Mouse (Mus musculus) kidney, adult 2 months (tissue): ENCODE results near the gene Ccdc40. TPM values are rescaled to one million over a fixed set of nuclear protein-coding genes. Genes with fewer than 3 reads are reported as not detected.

Source experiments
- DNase-seq: peaks from one replicate; pipeline ENCODE4 v3.0.0; 2021
- H3K27ac ChIP-seq: fragments of 200-500 bp; 2 replicates; pipeline ENCODE4 v1.5.1; 2012; ENCODE audit warnings: low read depth, low read length, control low read depth, inconsistent platforms; ENCODE audit not compliant: insufficient read depth
- H3K27me3 ChIP-seq: fragments of 200-500 bp; replicated peaks from 2 replicates; pipeline ENCODE4 v1.6.1; 2012; ENCODE audit warnings: mild to moderate bottlenecking, moderate library complexity, low read length, inconsistent platforms; ENCODE audit not compliant: control insufficient read depth, insufficient read depth
- H3K36me3 ChIP-seq: fragments of 200-500 bp; 2 replicates; pipeline ENCODE4 v1.6.1; 2012; ENCODE audit warnings: mild to moderate bottlenecking, moderate library complexity, low read length, inconsistent platforms; ENCODE audit not compliant: control insufficient read depth, insufficient read depth
- H3K4me1 ChIP-seq: fragments of 200-500 bp; 2 replicates; pipeline ENCODE4 v1.6.1; 2011; ENCODE audit warnings: low read length; ENCODE audit not compliant: control insufficient read depth, insufficient read depth
- H3K4me3 ChIP-seq: fragments of 200-500 bp; 2 replicates; pipeline ENCODE4 v1.5.1; 2011; ENCODE audit warnings: mild to moderate bottlenecking, low read depth, low read length, control low read depth; ENCODE audit not compliant: insufficient read depth
- CTCF ChIP-seq: fragments of 200-500 bp; conservative IDR thresholded peaks from 2 replicates; pipeline ENCODE4 v1.5.1; 2011; ENCODE audit warnings: low read depth, mild to moderate bottlenecking, control low read depth, low read length, moderate library complexity, mixed read lengths; ENCODE audit not compliant: insufficient read depth, insufficient read length
- POLR2A ChIP-seq: fragments of 200-500 bp; IDR thresholded peaks from one replicate; pipeline ENCODE4 v1.6.1; 2011; ENCODE audit warnings: low read depth, low read length, control low read depth
- WGBS: fragments of 180-500 bp; shearing (Covaris S2); methylation state at CpG from one replicate; pipeline ENCODE4 v1.1.7; 2018; 5-methylcytosine and 5-hydroxymethylcytosine counted together
- polyA plus RNA-seq: library from polyadenylated mRNA; depleted of rRNA; stranded (reverse); fragments of >200 nt; gene quantifications from 2 replicates; pipeline ENCODE4 v1.2.3, GENCODE M21; 2012; rRNA removed

Gene Ccdc40
- polyA plus RNA-seq, result 0.27 and 0.30 TPM in 2 replicates

GRCm38 (mm10) chr11:119228091-119228781, at the start of gene Ccdc40, which contains the start of gene Tbc1d16:
Ccdc40 (plus strand) TSS chr11:119228572.
Tbc1d16 (minus strand) TSS chr11:119228499.
- no peak for TF ChIP-seq POLR2A
- TF ChIP-seq CTCF, result no peak
- peak within 1 kb of the TSS; percentile 47 for H3K4me3 ChIP-seq
- no peaks in the 10 kb centered on the region for H3K4me1 ChIP-seq
- H3K27ac ChIP-seq, result no peak within 1 kb of the TSS
- DNase-seq, result peak; percentile 71
- no peaks in the 10 kb centered on the region for H3K36me3 ChIP-seq
- H3K27me3 ChIP-seq, result no peaks in the 10 kb centered on the region
- 2% methylated on average over 58 of the region's 66 CpGs for WGBS

GRCm38 (mm10) chr11:119180824-119181582, 47.4 kb upstream of the Ccdc40 start:
- Histone ChIP-seq H3K27ac (no peak overlapping the region), H3K27me3 (no peaks in the 10 kb centered on the region), H3K4me1 (peaks cover 6% of the 10 kb centered on the region; the same call in 1 of the 2 replicates), H3K36me3 (no peaks in the 10 kb centered on the region), H3K4me3 (no peak overlapping the region)
- TF ChIP-seq POLR2A (no peak), CTCF (no peak)
- WGBS, result 87% methylated on average over 14 of the region's 14 CpGs
- no peak for DNase-seq

GRCm38 (mm10) chr11:119181861-119182395, 46.4 kb upstream of the Ccdc40 start:
- Histone ChIP-seq H3K4me1 (peaks cover 3% of the 10 kb centered on the region; the same call in 1 of the 2 replicates), H3K27ac (no peak overlapping the region), H3K27me3 (no peaks in the 10 kb centered on the region), H3K4me3 (no peak overlapping the region), H3K36me3 (no peaks in the 10 kb centered on the region)
- TF ChIP-seq CTCF (no peak), POLR2A (no peak)
- 73% methylated on average over 12 of the region's 12 CpGs for WGBS
- no peak for DNase-seq

- H3K4me1 ChIP-seq, result no peaks in the 10 kb centered on the region
- no peak overlapping the region for H3K4me3 ChIP-seq
- no peaks in the 10 kb centered on the region for H3K27me3 ChIP-seq
- 77% methylated on average over 15 of the region's 15 CpGs for WGBS
- H3K27ac ChIP-seq, result no peak overlapping the region
- H3K36me3 ChIP-seq, result no peaks in the 10 kb centered on the region
- DNase-seq, result peak; percentile 68
- TF ChIP-seq POLR2A, result no peak
- TF ChIP-seq CTCF, result no peak
Observed at GRCm38 (mm10) chr11:119183684-119184310, 44.6 kb upstream of the Ccdc40 start.

- DNase-seq, result peak; percentile 45
- Histone ChIP-seq H3K4me1 (no peaks in the 10 kb centered on the region), H3K4me3 (no peak overlapping the region), H3K27me3 (no peaks in the 10 kb centered on the region), H3K36me3 (no peaks in the 10 kb centered on the region), H3K27ac (no peak overlapping the region)
- WGBS, result 74% methylated on average over 3 of the region's 3 CpGs
- TF ChIP-seq CTCF, result no peak
- no peak for TF ChIP-seq POLR2A
Observed at GRCm38 (mm10) chr11:119186381-119186780, 42.0 kb upstream of the Ccdc40 start.

- TF ChIP-seq CTCF, result peak; percentile 72
- no peak for TF ChIP-seq POLR2A
- Histone ChIP-seq H3K4me3 (no peak overlapping the region), H3K27me3 (no peaks in the 10 kb centered on the region), H3K27ac (no peak overlapping the region), H3K36me3 (no peaks in the 10 kb centered on the region), H3K4me1 (no peaks in the 10 kb centered on the region)
- WGBS, result 53% methylated on average over 25 of the region's 25 CpGs
- DNase-seq, result peak; percentile 71
Observed at GRCm38 (mm10) chr11:119186989-119187799, 41.2 kb upstream of the Ccdc40 start.

GRCm38 (mm10) chr11:119187800-119188197, 40.6 kb upstream of the Ccdc40 start:
- no peak for DNase-seq
- Histone ChIP-seq H3K27ac (no peak overlapping the region), H3K27me3 (no peaks in the 10 kb centered on the region), H3K36me3 (no peaks in the 10 kb centered on the region), H3K4me1 (no peaks in the 10 kb centered on the region), H3K4me3 (no peak overlapping the region)
- TF ChIP-seq POLR2A, result no peak
- no peak for TF ChIP-seq CTCF
- 72% methylated on average over 10 of the region's 10 CpGs for WGBS
